Mouse (Mus musculus) intestine, embryonic 15.5 days (tissue): ENCODE measurements around the gene Tenm2. TPM values are rescaled to one million over a fixed set of nuclear protein-coding genes. Genes with fewer than 3 reads are reported as not detected.
A peak's percentile ranks its signal among the peaks of the same experiment; 100 is the strongest.

Source experiments
- ATAC-seq: fragments of 200-750 bp; cut with Nextera tagmentation; 2 replicates; pipeline ENCODE4 v1.8.0; 2017; ENCODE audit warnings: moderate TSS enrichment, moderate library complexity
- H3K27ac ChIP-seq: fragments of 300-500 bp; sonication (generic); 2 replicates; pipeline ENCODE4 v1.5.1; 2015; ENCODE audit warnings: mild to moderate bottlenecking, inconsistent platforms
- H3K27me3 ChIP-seq: fragments of 300-500 bp; sonication (generic); replicated peaks from 2 replicates; pipeline ENCODE4 v1.6.1; 2015; ENCODE audit warnings: inconsistent platforms
- H3K36me3 ChIP-seq: fragments of 300-500 bp; sonication (generic); 2 replicates; pipeline ENCODE4 v1.6.1; 2015; ENCODE audit warnings: inconsistent platforms
- H3K4me1 ChIP-seq: fragments of 300-500 bp; sonication (generic); replicated peaks from 2 replicates; pipeline ENCODE4 v1.6.1; 2015; ENCODE audit warnings: inconsistent platforms
- H3K4me2 ChIP-seq: fragments of 300-500 bp; sonication (generic); replicated peaks from 2 replicates; pipeline ENCODE4 v1.6.1; 2015; ENCODE audit warnings: mild to moderate bottlenecking, inconsistent platforms
- H3K4me3 ChIP-seq: fragments of 300-500 bp; sonication (generic); replicated peaks from 2 replicates; pipeline ENCODE4 v1.5.1; 2015; ENCODE audit warnings: inconsistent platforms
- H3K9ac ChIP-seq: fragments of 300-500 bp; sonication (generic); 2 replicates; pipeline ENCODE4 v1.6.1; 2015; ENCODE audit warnings: inconsistent platforms
- H3K9me3 ChIP-seq: fragments of 300-500 bp; sonication (generic); 2 replicates; pipeline ENCODE4 v1.6.1; 2016; ENCODE audit warnings: inconsistent platforms
- WGBS: fragments of 180-500 bp; shearing (Covaris S2); methylation state at CpG from one replicate; pipeline ENCODE4 v1.1.7; 2015; 5-methylcytosine and 5-hydroxymethylcytosine counted together
- polyA plus RNA-seq: library from polyadenylated mRNA; unstranded; fragments of >200 nt; fragmentation: Nextera tagmentation; extraction: Ambion mirVana; gene quantifications from 2 replicates; pipeline ENCODE4 v1.2.1, GENCODE M21; 2015

The Tenm2 gene
- polyA plus RNA-seq, 1 experiment from 2014 or later, result 0.65 TPM

GRCm38 (mm10) chr11:36302913-36303371 is 932.8 kb downstream of the Tenm2 start:
- Histone ChIP-seq H3K4me2 (no peak overlapping the region), H3K9ac (no peak overlapping the region), H3K4me3 (no peak overlapping the region), H3K27ac (no peak overlapping the region), H3K36me3 (no peaks in the 10 kb centered on the region), H3K9me3 (no peaks in the 10 kb centered on the region), H3K27me3 (no peaks in the 10 kb centered on the region), H3K4me1 (0 out of 2 replicates have a peak, but pooled peaks cover 3% of the 10 kb centered on the region)
- ATAC-seq, result no peak
- 59% methylated on average over 2 of the region's 2 CpGs for WGBS

GRCm38 (mm10) chr11:36302096-36302495 is 933.7 kb downstream of the Tenm2 start:
- Histone ChIP-seq H3K9me3 (no peaks in the 10 kb centered on the region), H3K36me3 (no peaks in the 10 kb centered on the region), H3K9ac (no peak overlapping the region), H3K4me3 (no peak overlapping the region), H3K4me1 (0 out of 2 replicates have a peak, but pooled peaks cover 3% of the 10 kb centered on the region), H3K4me2 (no peak overlapping the region), H3K27ac (no peak overlapping the region), H3K27me3 (no peaks in the 10 kb centered on the region)
- WGBS, result 55% methylated on average over 7 of the region's 7 CpGs
- no peak for ATAC-seq

- no peaks in the 10 kb centered on the region for H3K36me3 ChIP-seq
- no peak overlapping the region for H3K4me3 ChIP-seq
- no peaks in the 10 kb centered on the region for H3K27me3 ChIP-seq
- H3K4me1 ChIP-seq, result no peaks in the 10 kb centered on the region
- H3K9ac ChIP-seq, result no peak overlapping the region
- ATAC-seq, result no peak
- H3K27ac ChIP-seq, result no peak overlapping the region
- H3K4me2 ChIP-seq, result no peak overlapping the region
- H3K9me3 ChIP-seq, result no peaks in the 10 kb centered on the region
- WGBS, result 75% methylated on average over 3 of the region's 3 CpGs
Measured at GRCm38 (mm10) chr11:36296568-36296967, 939.2 kb downstream of the Tenm2 start.

GRCm38 (mm10) chr11:36292206-36292605 is 943.6 kb downstream of the Tenm2 start:
- no peaks in the 10 kb centered on the region for H3K4me1 ChIP-seq
- H3K27ac ChIP-seq, result no peak overlapping the region
- no peaks in the 10 kb centered on the region for H3K36me3 ChIP-seq
- H3K9ac ChIP-seq, result no peak overlapping the region
- 47% methylated on average over 6 of the region's 6 CpGs for WGBS
- H3K4me2 ChIP-seq, result no peak overlapping the region
- no peak overlapping the region for H3K4me3 ChIP-seq
- no peaks in the 10 kb centered on the region for H3K9me3 ChIP-seq
- H3K27me3 ChIP-seq, result no peaks in the 10 kb centered on the region
- ATAC-seq, result no peak

GRCm38 (mm10) chr11:36286246-36286645 is 949.5 kb downstream of the Tenm2 start:
- no peak overlapping the region for H3K4me3 ChIP-seq
- no peak overlapping the region for H3K27ac ChIP-seq
- H3K9me3 ChIP-seq, result no peaks in the 10 kb centered on the region
- H3K4me2 ChIP-seq, result no peak overlapping the region
- 90% methylated on average over 6 of the region's 6 CpGs for WGBS
- no peaks in the 10 kb centered on the region for H3K4me1 ChIP-seq
- no peaks in the 10 kb centered on the region for H3K27me3 ChIP-seq
- no peak overlapping the region for H3K9ac ChIP-seq
- H3K36me3 ChIP-seq, result no peaks in the 10 kb centered on the region
- no peak for ATAC-seq

GRCm38 (mm10) chr11:36280533-36280932 is 955.2 kb downstream of the Tenm2 start:
- Histone ChIP-seq H3K4me3 (no peak overlapping the region), H3K27ac (no peak overlapping the region), H3K9me3 (no peaks in the 10 kb centered on the region), H3K4me2 (no peak overlapping the region), H3K9ac (no peak overlapping the region), H3K27me3 (no peaks in the 10 kb centered on the region), H3K4me1 (0 out of 2 replicates have a peak, but pooled peaks cover 5% of the 10 kb centered on the region), H3K36me3 (no peaks in the 10 kb centered on the region)
- 80% methylated on average over 7 of the region's 7 CpGs for WGBS
- no peak for ATAC-seq

GRCm38 (mm10) chr11:36277903-36278215 is 957.9 kb downstream of the Tenm2 start:
- H3K4me1 ChIP-seq, result 0 out of 2 replicates have a peak, but pooled peaks cover 5% of the 10 kb centered on the region
- no peak overlapping the region for H3K27ac ChIP-seq
- H3K36me3 ChIP-seq, result no peaks in the 10 kb centered on the region
- H3K9me3 ChIP-seq, result no peaks in the 10 kb centered on the region
- H3K9ac ChIP-seq, result no peak overlapping the region
- H3K4me2 ChIP-seq, result no peak overlapping the region
- H3K4me3 ChIP-seq, result no peak overlapping the region
- no peaks in the 10 kb centered on the region for H3K27me3 ChIP-seq
- no peak for ATAC-seq
- WGBS, result 81% methylated on average over 9 of the region's 9 CpGs

- H3K36me3 ChIP-seq, result no peaks in the 10 kb centered on the region
- no peaks in the 10 kb centered on the region for H3K27me3 ChIP-seq
- no peak overlapping the region for H3K27ac ChIP-seq
- no peaks in the 10 kb centered on the region for H3K9me3 ChIP-seq
- no peak overlapping the region for H3K4me3 ChIP-seq
- no peak for ATAC-seq
- WGBS, result 57% methylated on average over 20 of the region's 20 CpGs
- no peak overlapping the region for H3K9ac ChIP-seq
- H3K4me2 ChIP-seq, result peak overlapping the region; percentile 22; the same call in 1 of the 2 replicates
- 0 out of 2 replicates have a peak, but pooled peaks cover 5% of the 10 kb centered on the region for H3K4me1 ChIP-seq
Measured at GRCm38 (mm10) chr11:36277192-36277902, 958.4 kb downstream of the Tenm2 start.

- no peak for ATAC-seq
- Histone ChIP-seq H3K9me3 (no peaks in the 10 kb centered on the region), H3K9ac (no peak overlapping the region), H3K4me1 (0 out of 2 replicates have a peak, but pooled peaks cover 5% of the 10 kb centered on the region), H3K36me3 (no peaks in the 10 kb centered on the region), H3K27me3 (no peaks in the 10 kb centered on the region), H3K4me2 (no peak overlapping the region), H3K27ac (no peak overlapping the region), H3K4me3 (no peak overlapping the region)
- WGBS, result 39% methylated on average over 5 of the region's 5 CpGs
Measured at GRCm38 (mm10) chr11:36276015-36276414, 959.7 kb downstream of the Tenm2 start.

- H3K9me3 ChIP-seq, result no peaks in the 10 kb centered on the region
- no peaks in the 10 kb centered on the region for H3K36me3 ChIP-seq
- ATAC-seq, result no peak
- H3K4me1 ChIP-seq, result 0 out of 2 replicates have a peak, but pooled peaks cover 3% of the 10 kb centered on the region
- H3K27me3 ChIP-seq, result no peaks in the 10 kb centered on the region
- no peak overlapping the region for H3K4me3 ChIP-seq
- no peak overlapping the region for H3K9ac ChIP-seq
- no peak overlapping the region for H3K27ac ChIP-seq
- WGBS, result 70% methylated on average over 2 of the region's 2 CpGs
- no peak overlapping the region for H3K4me2 ChIP-seq
Measured at GRCm38 (mm10) chr11:36272149-36272548, 963.6 kb downstream of the Tenm2 start.

- Histone ChIP-seq H3K27ac (no peak overlapping the region), H3K36me3 (no peaks in the 10 kb centered on the region), H3K9me3 (no peaks in the 10 kb centered on the region), H3K9ac (no peak overlapping the region), H3K4me2 (no peak overlapping the region), H3K27me3 (no peaks in the 10 kb centered on the region), H3K4me3 (no peak overlapping the region), H3K4me1 (no peaks in the 10 kb centered on the region)
- ATAC-seq, result no peak
- WGBS, result 92% methylated on average over 6 of the region's 6 CpGs
Measured at GRCm38 (mm10) chr11:36269945-36270344, 965.8 kb downstream of the Tenm2 start.

- Histone ChIP-seq H3K27me3 (no peaks in the 10 kb centered on the region), H3K4me3 (no peak overlapping the region), H3K4me2 (no peak overlapping the region), H3K36me3 (no peaks in the 10 kb centered on the region), H3K27ac (no peak overlapping the region), H3K9ac (no peak overlapping the region), H3K9me3 (no peaks in the 10 kb centered on the region), H3K4me1 (no peaks in the 10 kb centered on the region; the same call in 1 of the 2 replicates)
- ATAC-seq, result no peak
- 77% methylated on average over 17 of the region's 17 CpGs for WGBS
Measured at GRCm38 (mm10) chr11:36264776-36265466, 970.8 kb downstream of the Tenm2 start.
